Mouse (Mus musculus) intestine, postnatal 0 days (tissue): ENCODE measurements around the gene Galnt10. TPM values are rescaled to one million over a fixed set of nuclear protein-coding genes. Genes with fewer than 3 reads are reported as not detected.

Source experiments
- ATAC-seq: fragments of 200-750 bp; cut with Nextera tagmentation; 2 replicates; pipeline ENCODE4 v1.8.0; 2017; ENCODE audit warnings: mild to moderate bottlenecking, moderate TSS enrichment, moderate library complexity
- H3K27ac ChIP-seq: fragments of 300-500 bp; sonication (generic); 2 replicates; pipeline ENCODE4 v1.5.1; 2014; ENCODE audit warnings: mild to moderate bottlenecking, low read depth, low read length, moderate library complexity
- H3K27me3 ChIP-seq: fragments of 300-500 bp; sonication (generic); replicated peaks from 2 replicates; pipeline ENCODE4 v1.6.1; 2014; ENCODE audit warnings: low read length, mixed read lengths; ENCODE audit not compliant: control insufficient read depth, insufficient read depth
- H3K36me3 ChIP-seq: fragments of 300-500 bp; sonication (generic); 2 replicates; pipeline ENCODE4 v1.6.1; 2014; ENCODE audit warnings: mild to moderate bottlenecking, moderate library complexity; ENCODE audit not compliant: control insufficient read depth, insufficient read depth
- H3K4me1 ChIP-seq: fragments of 300-500 bp; sonication (generic); replicated peaks from 2 replicates; pipeline ENCODE4 v1.6.1; 2014; ENCODE audit warnings: antibody characterized with exemption, low read length, mixed read lengths; ENCODE audit not compliant: control insufficient read depth, insufficient read depth
- H3K4me2 ChIP-seq: fragments of 300-500 bp; sonication (generic); replicated peaks from 2 replicates; pipeline ENCODE4 v1.6.1; 2014; ENCODE audit warnings: low read depth, mild to moderate bottlenecking, moderate library complexity
- H3K4me3 ChIP-seq: fragments of 300-500 bp; sonication (generic); 2 replicates; pipeline ENCODE4 v1.5.1; 2014; ENCODE audit warnings: low read depth, low read length
- H3K9ac ChIP-seq: fragments of 300-500 bp; sonication (generic); 2 replicates; pipeline ENCODE4 v1.6.1; 2014; ENCODE audit warnings: mild to moderate bottlenecking, low read depth, low read length
- H3K9me3 ChIP-seq: fragments of 300-500 bp; sonication (generic); 2 replicates; pipeline ENCODE4 v1.6.1; 2016; ENCODE audit warnings: mixed run types; ENCODE audit not compliant: control insufficient read depth
- CTCF ChIP-seq: sonication (generic); IDR thresholded peaks from 2 replicates; pipeline ENCODE4 v1.5.1; 2016; ENCODE audit warnings: low read depth, mild to moderate bottlenecking, control low read depth, antibody characterized with exemption, moderate library complexity
- WGBS: fragments of 180-500 bp; shearing (Covaris S2); extraction: QIAGEN DNeasy Blood & Tissue Kit; methylation state at CpG from one replicate; pipeline ENCODE4 v1.1.7; 2014; 5-methylcytosine and 5-hydroxymethylcytosine counted together
- polyA plus RNA-seq: library from polyadenylated mRNA; unstranded; fragments of >200 nt; fragmentation: Nextera tagmentation; extraction: Ambion mirVana; gene quantifications from 2 replicates; pipeline ENCODE4 v1.2.1, GENCODE M21; 2015

The Galnt10 gene
- polyA plus RNA-seq, 1 experiment from 2014 or later: 22.5 TPM

- Histone ChIP-seq H3K9ac (no peak overlapping the region), H3K9me3 (no peaks in the 10 kb centered on the region), H3K4me3 (no peak overlapping the region), H3K4me2 (no peak overlapping the region), H3K4me1 (no peaks in the 10 kb centered on the region), H3K27me3 (no peaks in the 10 kb centered on the region), H3K27ac (no peak overlapping the region), H3K36me3 (no peaks in the 10 kb centered on the region)
- WGBS: 53% methylated on average over 5 of the region's 5 CpGs
- ATAC-seq: no peak
- no peak for TF ChIP-seq CTCF
Measured at GRCm38 (mm10) chr11:57664741-57665140, 19.5 kb downstream of the Galnt10 start.

DNA sequence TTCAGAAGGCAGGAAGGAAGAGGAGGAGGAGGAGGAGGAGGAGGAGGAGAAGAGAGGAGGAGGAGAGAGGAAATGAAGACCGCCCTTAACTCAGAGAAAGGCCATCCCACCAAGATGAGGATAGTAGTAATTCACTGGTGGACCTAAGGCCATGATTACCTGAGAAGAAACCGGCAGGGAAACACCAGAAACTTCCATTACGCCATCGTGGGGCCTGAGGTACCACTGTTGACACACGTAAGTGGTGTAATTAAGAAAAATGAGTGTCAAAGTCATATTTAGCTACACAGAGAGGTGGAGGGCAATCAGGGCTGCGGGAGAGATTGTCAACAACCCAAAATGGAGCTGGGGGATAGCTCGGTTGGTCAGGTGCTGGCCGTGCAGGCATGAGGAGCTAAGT, 23.0 kb downstream of the Galnt10 start:
- no peak for TF ChIP-seq CTCF
- no peak overlapping the region for H3K4me3 ChIP-seq
- H3K4me1 ChIP-seq: no peaks in the 10 kb centered on the region
- no peak overlapping the region for H3K4me2 ChIP-seq
- no peaks in the 10 kb centered on the region for H3K9me3 ChIP-seq
- WGBS: 79% methylated on average over 8 of the region's 8 CpGs
- H3K9ac ChIP-seq: no peak overlapping the region
- no peak overlapping the region for H3K27ac ChIP-seq
- no peaks in the 10 kb centered on the region for H3K27me3 ChIP-seq
- no peak for ATAC-seq
- no peaks in the 10 kb centered on the region for H3K36me3 ChIP-seq

DNA sequence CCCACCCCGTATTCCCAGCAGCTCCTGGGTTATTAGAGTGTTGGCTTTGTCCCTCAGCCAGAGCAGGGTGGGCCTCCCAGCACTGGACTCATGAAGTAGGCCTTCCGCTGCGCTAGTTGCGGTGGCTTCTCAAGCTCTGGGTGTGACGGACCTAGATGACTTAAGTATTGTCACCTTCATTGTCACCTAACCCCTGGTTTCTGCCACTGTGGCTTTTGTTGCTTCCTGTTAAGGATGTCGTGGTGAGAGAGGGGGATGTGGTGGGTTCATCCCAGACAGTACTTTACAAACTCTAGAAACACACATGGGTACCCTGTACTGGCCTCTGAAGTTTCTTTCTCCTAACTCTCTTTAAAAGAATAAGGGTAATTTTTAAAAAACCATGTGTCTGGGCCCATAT, 24.3 kb downstream of the Galnt10 start:
- Histone ChIP-seq H3K4me1 (0 out of 2 replicates have a peak, but pooled peaks cover 3% of the 10 kb centered on the region), H3K9me3 (no peaks in the 10 kb centered on the region), H3K27ac (no peak overlapping the region), H3K9ac (no peak overlapping the region), H3K36me3 (no peaks in the 10 kb centered on the region; the same call in 1 of the 2 replicates), H3K4me3 (no peak overlapping the region), H3K27me3 (no peaks in the 10 kb centered on the region), H3K4me2 (no peak overlapping the region)
- no peak for TF ChIP-seq CTCF
- no peak for ATAC-seq
- WGBS: 79% methylated on average over 6 of the region's 6 CpGs

- Histone ChIP-seq H3K9ac (no peak overlapping the region), H3K4me3 (no peak overlapping the region), H3K27me3 (no peaks in the 10 kb centered on the region), H3K36me3 (no peaks in the 10 kb centered on the region; the same call in 1 of the 2 replicates), H3K27ac (no peak overlapping the region), H3K9me3 (no peaks in the 10 kb centered on the region), H3K4me1 (peaks cover 3% of the 10 kb centered on the region; the same call in 1 of the 2 replicates), H3K4me2 (no peak overlapping the region)
- ATAC-seq: no peak
- 20% methylated on average over 5 of the region's 5 CpGs for WGBS
- TF ChIP-seq CTCF: no peak
Measured at GRCm38 (mm10) chr11:57671120-57671697, 26.0 kb downstream of the Galnt10 start.

DNA sequence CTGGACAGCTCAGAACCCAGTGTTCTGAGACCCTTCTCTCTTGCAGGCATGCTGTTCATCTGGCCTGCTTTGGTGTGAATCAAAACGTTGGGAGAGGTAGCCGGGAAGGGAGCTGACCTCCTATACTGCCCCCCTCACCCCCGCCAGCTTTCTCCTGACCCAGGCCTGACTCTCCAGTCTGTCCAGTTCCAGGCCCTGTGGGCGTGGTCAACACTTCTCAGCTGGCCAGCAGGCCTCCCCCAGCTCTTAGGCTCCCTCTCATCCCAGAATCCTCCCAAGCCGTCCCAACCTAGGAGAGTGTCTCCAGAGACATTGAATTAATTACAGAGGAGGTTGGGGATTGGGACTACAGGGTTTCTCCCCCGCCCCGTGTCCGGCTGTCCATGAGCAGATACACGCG, 26.6 kb downstream of the Galnt10 start:
- Histone ChIP-seq H3K4me1 (peaks cover 3% of the 10 kb centered on the region; the same call in 1 of the 2 replicates), H3K36me3 (no peaks in the 10 kb centered on the region; the same call in 1 of the 2 replicates), H3K4me3 (no peak overlapping the region), H3K9ac (no peak overlapping the region), H3K27ac (no peak overlapping the region), H3K4me2 (no peak overlapping the region), H3K27me3 (no peaks in the 10 kb centered on the region), H3K9me3 (no peaks in the 10 kb centered on the region)
- no peak for TF ChIP-seq CTCF
- WGBS: 68% methylated on average over 10 of the region's 10 CpGs
- ATAC-seq: no peak

DNA sequence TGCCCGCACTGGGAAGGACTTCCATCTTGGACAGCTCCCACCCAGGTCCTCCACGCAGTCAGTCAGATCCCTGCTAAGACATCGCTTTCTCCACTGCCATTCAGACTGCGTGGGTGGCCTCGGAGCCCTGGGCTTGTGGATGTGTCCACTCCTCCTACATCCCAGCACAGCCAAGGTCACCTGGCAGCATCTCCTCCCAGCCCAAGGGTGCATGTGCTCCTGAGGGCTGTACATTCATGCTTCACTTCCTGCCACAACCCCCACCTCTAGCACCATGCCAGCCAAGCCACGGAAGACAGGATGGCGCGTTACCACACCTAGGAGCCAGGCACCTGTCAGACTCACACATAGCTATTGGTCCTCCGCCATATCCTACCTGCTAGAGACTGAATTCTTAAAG, 27.8 kb downstream of the Galnt10 start:
- 79% methylated on average over 9 of the region's 9 CpGs for WGBS
- Histone ChIP-seq H3K27me3 (no peaks in the 10 kb centered on the region), H3K36me3 (peaks cover 2% of the 10 kb centered on the region; the same call in 1 of the 2 replicates), H3K9ac (no peak overlapping the region), H3K4me2 (no peak overlapping the region), H3K4me3 (no peak overlapping the region), H3K27ac (no peak overlapping the region), H3K9me3 (no peaks in the 10 kb centered on the region), H3K4me1 (peaks cover 3% of the 10 kb centered on the region; the same call in 1 of the 2 replicates)
- ATAC-seq: no peak; the same call in 1 of the 2 replicates
- TF ChIP-seq CTCF: no peak
